Mouse (Mus musculus): ENCODE measurements at regions not wholly inside any gene's neighbourhood (a gene's known extent, or its start where the extent isn't known, plus 50 kb on each side); places are given as distances from the start of the nearest gene placed in this dataset.

GRCm38 (mm10) chr6:33117877-33118276 lies 57.8 kb upstream of the Chchd3 start:
- no peak for DNase-seq (ENCODE audit: low spot score in 2 of 2)

GRCm38 (mm10) chr6:33120581-33120980 lies 60.5 kb upstream of the Chchd3 start:
- DNase-seq (ENCODE audit: low spot score in 2 of 2), result no peak

GRCm38 (mm10) chr6:33126574-33126973 lies 66.5 kb upstream of the Chchd3 start:
- DNase-seq (ENCODE audit: low spot score in 2 of 2), result peak; percentile 14 to 57

GRCm38 (mm10) chr6:33136906-33137305 lies 76.8 kb upstream of the Chchd3 start:
- DNase-seq (ENCODE audit: low spot score in 2 of 2), result no peak

- DNase-seq (ENCODE audit: low spot score in 2 of 2), result no peak
Measured at GRCm38 (mm10) chr6:33137823-33138222, 77.8 kb upstream of the Chchd3 start.

- no peak for DNase-seq (ENCODE audit: low spot score in 2 of 2)
Measured at GRCm38 (mm10) chr6:33166479-33166878, 82.4 kb upstream of the Exoc4 start.

GRCm38 (mm10) chr6:33173606-33174005 lies 75.3 kb upstream of the Exoc4 start:
- DNase-seq (ENCODE audit: low spot score in 2 of 2), result no peak

- no peak for DNase-seq (ENCODE audit: low spot score in 2 of 2)
Measured at GRCm38 (mm10) chr6:33174616-33175015, 74.3 kb upstream of the Exoc4 start.

GRCm38 (mm10) chr6:33189521-33190246 lies 59.2 kb upstream of the Exoc4 start:
- DNase-seq (ENCODE audit: low spot score in 2 of 2), result no peak

- DNase-seq (ENCODE audit: low spot score in 2 of 2), result no peak
Measured at GRCm38 (mm10) chr6:33193823-33194222, 55.1 kb upstream of the Exoc4 start.
